Mouse (Mus musculus) cerebellum, adult (tissue): ENCODE data around the gene Ano6.

ENCODE experiments used
- ATAC-seq: cut with Nextera tagmentation; 2 replicates; pipeline ENCODE4 v1.9.2; 2017; ENCODE audit warnings: mild to moderate bottlenecking, moderate library complexity, mixed read lengths; ENCODE audit not compliant: insufficient number of reproducible peaks, low FRiP score, low TSS enrichment

Ano6 gene

GRCm38 (mm10) chr15:96020465-96020864, 229.8 kb downstream of the Ano6 start:
- no peak for ATAC-seq

- no peak for ATAC-seq
Measured at GRCm38 (mm10) chr15:96021506-96021905, 230.9 kb downstream of the Ano6 start.
